9 mouse cellular contexts compared by ENCODE assay signal in genomic region chr9:48737911-48738310, GRCm38 (mm10).
A peak's percentile ranks its signal among the peaks of the same experiment; 100 is the strongest.
DNase-seq lines count a peak whose midpoint lies in the region; ATAC-seq and TF ChIP-seq lines count a peak whose summit lies in the region.
"Had no signal": no experiment of that assay in that cellular context is flagged by ENCODE, and none has a peak within 500 bp of the region (broad histone marks: within the 10 kb centered on the region; RNA-seq: fewer than 3 reads in every experiment).

No protein-coding gene starts in this region.

- no peak for ATAC-seq in hindbrain, embryonic 11.5 days (ENCODE audit: low FRiP score)
- no peak for ATAC-seq in forebrain, embryonic 12.5 days (ENCODE audit: low FRiP score)
- 0 out of 2 replicates have a peak, but pooled peaks have one; percentile 2 for ATAC-seq in limb, embryonic 15.5 days (ENCODE audit: insufficient number of reproducible peaks, low FRiP score, low TSS enrichment, low read depth)

- DNase-seq in hindbrain, embryonic 10.5 days (ENCODE audit: low spot score), result no peak
- DNase-seq in hindbrain, embryonic 11.5 days (ENCODE audit: low spot score), result no peak
- no peak for DNase-seq in retina, embryonic 14.5 days (ENCODE audit: low spot score)
- no peak for DNase-seq in T-cell, adult 2 months (ENCODE audit: low spot score)

- no peaks in the 10 kb centered on the region for H3K27me3 ChIP-seq in hindbrain, embryonic 10.5 days (ENCODE audit: insufficient read depth, poor library complexity, severe bottlenecking)
- H3K27me3 ChIP-seq in hindbrain, embryonic 11.5 days (ENCODE audit: control insufficient read depth, insufficient read depth, low read length), result no peaks in the 10 kb centered on the region
- H3K27me3 ChIP-seq in forebrain, embryonic 12.5 days, result peaks cover 5% of the 10 kb centered on the region; the same call in 1 of the 2 replicates
- H3K27me3 ChIP-seq in limb, embryonic 15.5 days, result peaks cover 23% of the 10 kb centered on the region

- H3K4me3 ChIP-seq in hindbrain, embryonic 10.5 days, result no peak overlapping the region
- H3K4me3 ChIP-seq in hindbrain, embryonic 11.5 days (ENCODE audit: low read depth, low read length), result no peak overlapping the region
- H3K4me3 ChIP-seq in cortical plate, adult 2 months (ENCODE audit: insufficient read depth, low read length), result no peak overlapping the region
- no peak overlapping the region for H3K4me3 ChIP-seq in forebrain, embryonic 12.5 days (replicated peaks)
- no peak overlapping the region for H3K4me3 ChIP-seq in limb, embryonic 15.5 days

- H3K36me3 ChIP-seq in hindbrain, embryonic 10.5 days, result peaks cover 19% of the 10 kb centered on the region
- no peaks in the 10 kb centered on the region for H3K36me3 ChIP-seq in hindbrain, embryonic 11.5 days (ENCODE audit: control insufficient read depth, insufficient read depth, low read length)
- H3K36me3 ChIP-seq in forebrain, embryonic 12.5 days (replicated peaks), result no peaks in the 10 kb centered on the region
- H3K36me3 ChIP-seq in limb, embryonic 15.5 days, result no peaks in the 10 kb centered on the region

- H3K27ac ChIP-seq in hindbrain, embryonic 10.5 days, result 0 out of 2 replicates have a peak overlapping the region, but pooled peaks have one; percentile 50
- no peak overlapping the region for H3K27ac ChIP-seq in hindbrain, embryonic 11.5 days (ENCODE audit: low read depth, low read length)
- H3K27ac ChIP-seq in cortical plate, adult 2 months (ENCODE audit: insufficient read depth, low read length), result peak overlapping the region; percentile 36
- 0 out of 2 replicates have a peak overlapping the region, but pooled peaks have one; percentile 11 for H3K27ac ChIP-seq in forebrain, embryonic 12.5 days
- peak overlapping the region; percentile 83 for H3K27ac ChIP-seq in limb, embryonic 15.5 days
- H3K27ac ChIP-seq: macrophage had no signal

- no peak for TF ChIP-seq CTCF in cortical plate, adult 2 months (IDR thresholded peaks at IDR 0.05; ENCODE audit: extremely low read depth, insufficient read depth, low read length)

- whole genome bisulfite sequencing in hindbrain, embryonic 10.5 days, result 42% methylated on average over 2 of the region's 2 CpGs
- WGBS in hindbrain, embryonic 11.5 days, result 47% methylated on average over 2 of the region's 2 CpGs
- 69% methylated on average over 2 of the region's 2 CpGs for WGBS in forebrain, embryonic 12.5 days
- 12% methylated on average over 2 of the region's 2 CpGs for WGBS in limb, embryonic 15.5 days

- peaks cover 86% of the 10 kb centered on the region for H3K4me1 ChIP-seq in hindbrain, embryonic 10.5 days (replicated peaks)
- peaks cover 6% of the 10 kb centered on the region for H3K4me1 ChIP-seq in hindbrain, embryonic 11.5 days (replicated peaks; ENCODE audit: control insufficient read depth, insufficient read depth, low read length)
- H3K4me1 ChIP-seq in cortical plate, adult 2 months (ENCODE audit: control insufficient read depth, insufficient read depth, low read length), result peaks cover 37% of the 10 kb centered on the region
- H3K4me1 ChIP-seq in forebrain, embryonic 12.5 days, result peaks cover 81% of the 10 kb centered on the region
- H3K4me1 ChIP-seq in limb, embryonic 15.5 days, result peaks cover 75% of the 10 kb centered on the region

- H3K4me2 ChIP-seq in hindbrain, embryonic 11.5 days (replicated peaks; ENCODE audit: low read depth, low read length), result no peak overlapping the region
- no peak overlapping the region for H3K4me2 ChIP-seq in forebrain, embryonic 12.5 days
- H3K4me2 ChIP-seq in limb, embryonic 15.5 days, result peak overlapping the region; percentile 38

- H3K9ac ChIP-seq in hindbrain, embryonic 11.5 days (ENCODE audit: low read depth, low read length), result no peak overlapping the region
- no peak overlapping the region for H3K9ac ChIP-seq in forebrain, embryonic 12.5 days
- H3K9ac ChIP-seq in limb, embryonic 15.5 days, result no peak overlapping the region

- H3K9me3 ChIP-seq in hindbrain, embryonic 10.5 days, result no peaks in the 10 kb centered on the region
- no peaks in the 10 kb centered on the region for H3K9me3 ChIP-seq in hindbrain, embryonic 11.5 days (ENCODE audit: control insufficient read depth, low read length)
- no peaks in the 10 kb centered on the region for H3K9me3 ChIP-seq in forebrain, embryonic 12.5 days
- H3K9me3 ChIP-seq in limb, embryonic 15.5 days, result no peaks in the 10 kb centered on the region
- H3K9me3 ChIP-seq: G1E had no signal

- TF ChIP-seq POLR2A in cortical plate, adult 2 months (IDR thresholded peaks at IDR 0.05; ENCODE audit: extremely low read depth, insufficient read depth, low read length), result no peak
